Mouse (Mus musculus): ENCODE results near the gene Bcl2l13.

DNA sequence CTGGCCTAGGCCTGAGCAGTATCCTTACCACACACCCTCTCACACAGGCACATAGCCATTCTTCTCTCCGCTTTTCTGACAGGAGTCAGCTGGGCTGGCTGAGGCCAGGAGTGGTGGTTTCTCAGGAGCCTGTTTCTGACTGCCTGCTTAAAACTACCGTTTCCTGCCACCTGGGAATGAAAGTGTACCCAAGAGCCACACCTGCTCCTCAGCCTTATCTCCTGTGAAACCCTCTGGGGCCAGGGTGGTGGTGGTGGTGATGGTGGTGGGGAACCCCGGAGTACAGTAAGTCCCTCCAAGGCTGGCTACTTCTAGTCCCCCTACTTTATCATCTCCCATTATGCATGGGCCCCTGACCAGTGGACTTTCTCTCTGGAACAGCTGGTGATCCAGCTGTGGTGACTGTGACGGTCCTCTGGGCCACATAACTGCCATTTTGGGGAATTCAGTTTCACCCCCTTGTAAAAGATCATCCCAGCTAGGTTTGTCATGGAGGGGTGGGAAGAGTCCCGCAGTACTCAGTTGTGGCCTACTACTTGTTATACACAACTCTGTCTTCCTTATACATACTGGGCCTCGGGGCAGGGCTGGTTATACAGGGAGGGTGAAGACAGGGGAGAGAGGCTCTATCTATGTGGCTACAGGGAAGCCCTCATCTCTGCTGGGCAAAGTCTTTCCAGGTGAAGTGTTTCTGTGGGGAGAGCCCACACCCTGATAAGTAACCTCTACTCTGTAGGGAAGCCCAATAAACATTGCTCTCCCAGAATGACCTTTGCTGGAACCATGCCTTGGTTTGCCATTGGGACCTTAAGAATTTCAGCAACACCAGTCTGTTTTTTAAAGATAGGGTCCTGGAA lies 94.7 kb downstream of the Bcl2l13 start:
- TF ChIP-seq CTCF (conservative IDR thresholded peaks at IDR 0.05; ENCODE audit: low read length) (no peak), POU5F1 (IDR thresholded peaks at IDR 0.05; ENCODE audit: borderline replicate concordance, low read length) (no peak)

Data from E14TG2a.4 (cell line).